Mouse (Mus musculus): Measurements from ENCODE around the gene Gadl1. TPM values are rescaled to one million over a fixed set of nuclear protein-coding genes. Genes with fewer than 3 reads are reported as not detected.

Gene Gadl1
- polyA plus RNA-seq (2012; rRNA removed), result not detected in 2 replicates

DNA sequence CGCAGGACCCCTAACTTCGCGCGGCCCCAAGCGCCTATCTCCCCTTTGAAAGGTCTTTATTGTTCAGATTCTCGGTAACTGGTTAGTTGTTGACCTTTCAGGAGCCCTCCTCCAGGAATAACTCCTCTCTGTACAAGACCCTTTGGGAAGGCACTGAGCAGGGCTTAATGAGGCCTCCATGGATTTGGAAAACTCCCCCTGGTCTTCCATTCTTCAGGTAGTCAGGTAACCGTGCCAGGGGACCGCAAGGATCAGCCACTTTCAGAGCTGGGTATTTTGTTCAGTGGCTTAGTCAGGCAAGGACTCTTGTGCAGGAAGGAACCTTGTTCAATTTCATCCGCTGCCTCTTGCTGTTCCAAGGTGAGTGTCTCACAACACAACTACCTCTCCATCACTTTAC is at the start of gene Gadl1:
Gene Gadl1, plus strand, starts transcription at position 301 of the 400 bp plus-strand sequence.

